Mouse (Mus musculus): ENCODE measurements around the gene Wdr66.
"Not testable (repeated sequence)": the region's sequence is repeated elsewhere in the genome, so short reads cannot be mapped to it uniquely, and the experiment has no call there.

Gene Wdr66

GRCm38 (mm10) chr5:123251834-123252233, at the start of gene Wdr66:
Wdr66 (plus strand) TSS chr5:123252102.
- peak; percentile 44 for DNase-seq (ENCODE audit: low read depth, low spot score)

GRCm38 (mm10) chr5:123202771-123203170, 49.1 kb upstream of the Wdr66 start:
- DNase-seq (ENCODE audit: low read depth, low spot score), result not testable (repeated sequence)

- DNase-seq (ENCODE audit: low read depth, low spot score), result not testable (repeated sequence)
Measured at GRCm38 (mm10) chr5:123203591-123203990, 48.3 kb upstream of the Wdr66 start.

GRCm38 (mm10) chr5:123222346-123223050, 29.4 kb upstream of the Wdr66 start:
- not testable (repeated sequence) for DNase-seq (ENCODE audit: low read depth, low spot score)

- DNase-seq (ENCODE audit: low read depth, low spot score), result no peak
Measured at GRCm38 (mm10) chr5:123223051-123223410, 28.9 kb upstream of the Wdr66 start.

- DNase-seq (ENCODE audit: low read depth, low spot score), result not testable (repeated sequence)
Measured at GRCm38 (mm10) chr5:123223861-123224260, 28.0 kb upstream of the Wdr66 start.

GRCm38 (mm10) chr5:123226851-123227250, 25.1 kb upstream of the Wdr66 start:
- DNase-seq (ENCODE audit: low read depth, low spot score), result no peak

DNA sequence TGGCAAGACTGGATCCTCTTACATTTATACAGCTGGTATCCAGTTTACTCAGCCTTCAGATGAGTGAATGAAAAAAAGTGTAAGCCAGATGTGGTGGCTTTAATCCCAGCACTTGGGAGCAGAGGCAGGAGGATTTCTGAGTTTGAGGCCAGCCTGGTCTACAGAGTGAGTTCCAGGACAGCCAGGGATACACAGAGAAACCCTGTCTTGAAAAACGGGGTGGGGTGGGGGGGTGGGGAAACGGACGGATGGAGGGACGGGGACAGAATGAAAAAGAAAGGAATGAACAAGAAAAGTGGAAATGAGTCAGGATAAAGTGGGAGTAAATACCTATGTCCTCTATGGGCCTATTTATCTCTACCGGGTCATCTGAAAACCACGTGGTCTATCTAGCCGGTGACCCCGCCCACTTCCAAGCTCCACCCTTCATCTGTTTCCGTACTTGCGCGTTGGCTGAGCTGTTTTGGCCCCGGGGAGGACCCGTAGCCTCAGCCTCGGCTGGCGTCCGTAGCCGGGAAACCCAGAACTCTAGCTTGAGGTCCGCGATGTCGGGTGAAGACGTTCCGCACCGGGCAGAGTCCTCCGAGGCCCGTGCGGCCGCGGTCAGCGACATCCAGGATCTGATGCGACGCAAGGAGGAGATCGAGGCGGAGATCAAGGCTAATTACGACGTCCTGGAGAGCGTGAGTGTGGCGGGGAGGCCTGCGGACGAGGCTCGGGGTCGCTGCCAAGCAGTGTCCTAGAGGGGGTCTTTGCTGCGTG, 24.0 kb upstream of the Wdr66 start:
- DNase-seq (ENCODE audit: low read depth, low spot score), result peak; percentile 89

GRCm38 (mm10) chr5:123228524-123228922, 23.4 kb upstream of the Wdr66 start:
- DNase-seq (ENCODE audit: low read depth, low spot score), result no peak

DNA sequence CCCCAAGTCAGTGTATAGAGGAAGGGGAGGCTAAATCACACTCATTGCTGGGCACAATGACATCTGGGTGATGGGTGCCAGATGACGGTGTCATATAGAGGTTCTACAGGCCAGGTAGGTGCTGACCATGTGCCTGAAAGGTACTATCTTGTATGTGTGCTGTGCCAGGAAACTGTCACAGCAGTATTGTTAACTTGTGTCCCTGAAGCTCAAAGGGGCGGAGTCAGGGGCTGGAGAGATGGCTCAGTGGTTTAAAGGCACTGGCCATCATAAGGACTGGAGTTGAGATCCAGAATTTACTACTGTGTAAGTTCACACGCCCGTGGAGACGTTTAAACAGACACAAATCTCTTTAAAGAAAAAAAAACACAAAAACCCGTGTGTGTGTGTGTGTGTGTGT, 22.6 kb upstream of the Wdr66 start:
- no peak for DNase-seq (ENCODE audit: low read depth, low spot score)

GRCm38 (mm10) chr5:123232180-123232579, 19.7 kb upstream of the Wdr66 start:
- DNase-seq (ENCODE audit: low read depth, low spot score), result no peak

GRCm38 (mm10) chr5:123235731-123236130, 16.2 kb upstream of the Wdr66 start:
- no peak for DNase-seq (ENCODE audit: low read depth, low spot score)

- DNase-seq (ENCODE audit: low read depth, low spot score), result no peak
Measured at GRCm38 (mm10) chr5:123236426-123236825, 15.5 kb upstream of the Wdr66 start.

DNA sequence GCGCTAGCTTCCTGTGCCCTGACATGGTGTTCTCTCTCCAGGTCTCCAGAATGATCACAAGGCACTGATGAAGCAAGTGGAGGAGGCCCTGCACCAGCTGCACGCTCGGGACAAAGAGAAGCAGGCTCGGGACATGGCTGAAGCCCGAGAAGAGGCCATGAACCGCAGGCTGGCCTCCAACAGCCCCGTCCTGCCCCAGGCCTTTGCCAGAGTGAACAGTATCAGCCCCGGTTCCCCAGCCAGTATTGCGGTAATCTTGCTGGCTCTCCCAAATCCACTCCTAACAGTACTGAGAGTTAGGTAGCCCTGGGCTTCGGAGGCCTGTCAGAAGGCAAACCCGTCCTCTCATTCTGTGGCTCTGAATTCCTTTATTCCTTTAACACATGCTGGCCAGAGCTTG, 12.4 kb upstream of the Wdr66 start:
- DNase-seq (ENCODE audit: low read depth, low spot score), result no peak

- no peak for DNase-seq (ENCODE audit: low read depth, low spot score)
Measured at GRCm38 (mm10) chr5:123245518-123245917, 6.4 kb upstream of the Wdr66 start.

- no peak for DNase-seq (ENCODE audit: low read depth, low spot score)
Measured at GRCm38 (mm10) chr5:123251390-123251789, 512 bp upstream of the Wdr66 start.

- DNase-seq (ENCODE audit: low read depth, low spot score), result no peak
Measured at GRCm38 (mm10) chr5:123256841-123257755, 5.2 kb downstream of the Wdr66 start.

DNA sequence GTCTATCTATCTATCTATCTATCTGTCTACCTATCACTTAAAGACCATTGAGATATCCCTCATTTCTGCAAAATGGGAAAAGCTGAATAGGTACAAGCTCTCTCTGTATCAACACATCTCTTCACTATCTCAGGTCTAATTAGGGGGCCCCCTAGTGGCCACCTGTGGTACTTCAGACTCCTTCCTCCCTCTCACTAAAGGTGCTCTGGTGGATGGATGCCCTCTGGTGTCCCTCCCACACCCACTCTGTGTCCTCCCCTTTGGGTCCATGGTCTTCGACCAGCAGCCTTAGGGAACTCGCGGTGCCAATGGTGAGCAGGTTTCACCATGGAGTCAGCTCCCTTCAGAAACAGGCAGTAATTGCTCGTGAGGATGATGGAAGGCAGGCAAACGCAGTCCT, 7.1 kb downstream of the Wdr66 start:
- DNase-seq (ENCODE audit: low read depth, low spot score), result no peak

- no peak for DNase-seq (ENCODE audit: low read depth, low spot score)
Measured at GRCm38 (mm10) chr5:123260698-123261097, 8.8 kb downstream of the Wdr66 start.

DNA sequence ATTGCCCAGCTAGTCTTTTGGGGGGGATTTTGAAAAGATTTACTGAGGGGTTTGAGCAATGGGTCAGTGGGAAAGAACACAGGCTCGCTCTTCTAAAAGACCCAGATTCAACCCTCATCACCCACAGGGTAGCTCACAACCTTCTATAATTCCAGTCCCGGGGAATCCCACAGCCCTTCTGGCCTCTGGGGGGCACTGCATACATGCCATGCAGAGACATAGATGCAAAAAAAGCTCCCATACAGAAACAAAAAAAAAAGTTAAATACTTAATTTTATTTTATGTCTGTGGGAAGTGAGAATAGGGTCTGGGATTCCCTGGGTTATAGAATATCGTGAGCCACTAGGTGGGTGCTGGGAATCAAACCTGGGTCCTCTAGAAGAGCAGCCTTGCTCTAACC, 15.0 kb downstream of the Wdr66 start:
- no peak for DNase-seq (ENCODE audit: low read depth, low spot score)

- no peak for DNase-seq (ENCODE audit: low read depth, low spot score)
Measured at GRCm38 (mm10) chr5:123268477-123269474, 16.9 kb downstream of the Wdr66 start.

All from retina, adult 2 months (tissue).